Mouse (Mus musculus): ENCODE results near the gene Vsx2. TPM values are rescaled to one million over a fixed set of nuclear protein-coding genes. Genes with fewer than 3 reads are reported as not detected.

Vsx2 gene
- polyA plus RNA-seq, 1 experiment from 2014 or later: 0.05 TPM

DNA sequence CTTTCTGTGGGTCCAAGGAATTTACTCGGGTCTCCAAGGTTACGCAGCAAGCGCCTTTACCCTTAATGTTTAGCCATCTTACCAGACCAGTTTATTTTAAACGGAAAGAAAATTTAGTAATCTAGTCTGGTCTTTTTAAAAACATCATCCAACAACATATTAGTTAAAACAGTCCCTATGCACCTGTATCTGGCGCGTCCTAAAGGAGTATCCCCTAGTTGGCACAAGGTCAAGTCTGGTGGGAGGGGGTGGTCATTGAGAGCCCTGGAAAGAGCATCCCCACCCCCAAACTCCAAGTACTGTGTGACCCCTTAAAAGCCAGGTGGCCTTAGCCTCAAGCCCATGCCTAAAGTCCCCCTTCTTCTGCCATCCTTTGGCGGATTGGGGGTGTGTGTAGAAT lies 3.5 kb downstream of the Vsx2 start:
- no peak for TF ChIP-seq CTCF (IDR thresholded peaks at IDR 0.05; ENCODE audit: low read depth)
- ATAC-seq (ENCODE audit: insufficient read depth) (no peak), DNase-seq (no peak)
- WGBS: 24% methylated on average over 7 of the region's 7 CpGs
- no peak overlapping the region for H3K4me2 ChIP-seq
- no peak overlapping the region for H3K9ac ChIP-seq
- no peaks in the 10 kb centered on the region for H3K36me3 ChIP-seq (ENCODE audit: insufficient read depth)
- no peak overlapping the region for H3K4me3 ChIP-seq (ENCODE audit: low read depth, low read length)
- no peaks in the 10 kb centered on the region for H3K9me3 ChIP-seq (ENCODE audit: low read depth, low read length)
- no peak overlapping the region for H3K27ac ChIP-seq (ENCODE audit: low read depth)
- no peaks in the 10 kb centered on the region for H3K4me1 ChIP-seq (ENCODE audit: insufficient read depth)
- H3K27me3 ChIP-seq (ENCODE audit: insufficient read depth, low read length): peaks cover 65% of the 10 kb centered on the region

DNA sequence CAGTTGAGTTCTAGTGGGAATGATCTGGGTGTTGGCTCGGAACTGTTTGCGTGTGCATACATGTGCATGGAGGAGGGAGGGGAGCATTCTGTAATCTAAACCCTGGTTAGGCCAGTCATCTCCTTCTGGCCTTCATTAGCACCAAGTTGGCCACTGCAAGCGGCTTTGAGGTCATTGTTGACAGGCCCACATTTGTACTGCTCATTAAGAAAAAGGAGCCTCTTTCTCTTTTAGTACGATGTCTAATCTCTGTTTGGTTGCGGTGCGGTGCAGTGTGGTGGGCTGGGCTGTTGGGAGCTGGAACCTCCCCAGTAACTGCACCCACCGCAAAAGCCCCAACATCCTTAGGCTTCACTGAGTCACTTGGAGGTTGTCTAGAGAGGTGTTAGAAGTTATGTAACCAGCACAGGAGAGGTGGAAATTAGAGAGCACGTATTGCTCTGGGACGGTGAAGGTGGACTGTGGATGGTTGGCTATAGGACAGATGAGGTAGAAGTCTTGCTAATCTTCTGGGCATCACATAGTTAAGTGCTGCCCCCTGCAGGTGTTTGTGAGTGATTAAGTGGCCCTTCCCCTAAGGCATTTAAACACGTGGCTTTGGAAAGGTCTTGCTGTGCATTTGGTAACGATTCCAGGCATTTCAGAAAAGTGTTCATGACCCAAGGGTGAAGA lies 8.3 kb downstream of the Vsx2 start:
- Histone ChIP-seq H3K4me1 (ENCODE audit: insufficient read depth) (no peaks in the 10 kb centered on the region), H3K4me3 (ENCODE audit: low read depth, low read length) (no peak overlapping the region), H3K36me3 (ENCODE audit: insufficient read depth) (no peaks in the 10 kb centered on the region), H3K4me2 (no peak overlapping the region), H3K9me3 (ENCODE audit: low read depth, low read length) (no peaks in the 10 kb centered on the region), H3K27ac (ENCODE audit: low read depth) (no peak overlapping the region), H3K9ac (no peak overlapping the region), H3K27me3 (ENCODE audit: insufficient read depth, low read length) (peaks cover 18% of the 10 kb centered on the region)
- 69% methylated on average over 11 of the region's 11 CpGs for WGBS
- ATAC-seq (ENCODE audit: insufficient read depth): no peak
- TF ChIP-seq CTCF (IDR thresholded peaks at IDR 0.05; ENCODE audit: low read depth): 0 out of 2 replicates have a peak, but pooled peaks have one; percentile 24
- DNase-seq: no peak

DNA sequence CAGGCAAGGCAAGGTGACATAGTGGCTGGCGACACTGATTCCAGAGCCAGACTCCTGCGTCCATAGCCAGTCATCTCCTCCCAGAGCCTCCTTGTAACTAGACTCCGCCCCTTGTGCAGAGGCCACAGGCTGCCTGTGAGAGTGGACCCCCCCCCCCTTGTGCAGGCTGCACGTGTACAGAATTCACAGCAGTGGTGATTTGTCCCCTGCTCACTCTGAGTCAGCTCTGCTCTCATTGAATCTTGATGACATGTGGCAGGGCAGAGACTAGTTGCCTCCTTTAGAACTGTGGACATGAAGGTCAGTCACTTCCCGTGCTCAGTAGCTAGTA lies 8.8 kb downstream of the Vsx2 start:
- Histone ChIP-seq H3K4me3 (ENCODE audit: low read depth, low read length) (no peak overlapping the region), H3K9ac (no peak overlapping the region), H3K4me2 (no peak overlapping the region), H3K4me1 (ENCODE audit: insufficient read depth) (no peaks in the 10 kb centered on the region), H3K27me3 (ENCODE audit: insufficient read depth, low read length) (peaks cover 13% of the 10 kb centered on the region), H3K27ac (ENCODE audit: low read depth) (no peak overlapping the region), H3K36me3 (ENCODE audit: insufficient read depth) (no peaks in the 10 kb centered on the region), H3K9me3 (ENCODE audit: low read depth, low read length) (no peaks in the 10 kb centered on the region)
- DNase-seq: no peak
- 36% methylated on average over 5 of the region's 5 CpGs for WGBS
- ATAC-seq (ENCODE audit: insufficient read depth): no peak
- TF ChIP-seq CTCF (IDR thresholded peaks at IDR 0.05; ENCODE audit: low read depth): no peak

DNA sequence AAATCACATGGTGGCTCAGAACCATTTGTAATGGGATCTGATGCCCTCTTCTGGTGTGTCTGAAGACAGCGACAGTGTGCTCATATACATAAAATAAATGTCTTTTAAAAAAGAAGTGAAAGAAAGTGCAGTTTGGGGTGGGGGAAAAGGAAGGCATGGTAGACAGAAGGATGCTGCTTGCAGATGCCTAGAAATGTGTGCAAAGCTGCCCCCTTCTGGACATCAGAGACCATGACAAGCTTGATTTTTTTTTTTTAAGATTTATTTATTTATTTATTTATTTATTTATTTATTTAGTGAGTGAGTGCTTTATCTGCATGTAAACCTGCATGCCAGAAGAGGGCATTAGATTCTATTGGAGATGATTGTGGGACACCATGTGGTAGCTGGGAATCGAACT lies 11.7 kb downstream of the Vsx2 start:
- H3K27ac ChIP-seq (ENCODE audit: low read depth): no peak overlapping the region
- no peak overlapping the region for H3K4me2 ChIP-seq
- no peaks in the 10 kb centered on the region for H3K4me1 ChIP-seq (ENCODE audit: insufficient read depth)
- peak; percentile 10; the same call in 1 of the 2 replicates for TF ChIP-seq CTCF (IDR thresholded peaks at IDR 0.05; ENCODE audit: low read depth)
- 90% methylated on average over 2 of the region's 2 CpGs for WGBS
- H3K4me3 ChIP-seq (ENCODE audit: low read depth, low read length): no peak overlapping the region
- no peak overlapping the region for H3K9ac ChIP-seq
- no peaks in the 10 kb centered on the region for H3K27me3 ChIP-seq (ENCODE audit: insufficient read depth, low read length)
- no peaks in the 10 kb centered on the region for H3K36me3 ChIP-seq (ENCODE audit: insufficient read depth)
- no peak for ATAC-seq (ENCODE audit: insufficient read depth)
- DNase-seq: no peak
- no peaks in the 10 kb centered on the region for H3K9me3 ChIP-seq (ENCODE audit: low read depth, low read length)

DNA sequence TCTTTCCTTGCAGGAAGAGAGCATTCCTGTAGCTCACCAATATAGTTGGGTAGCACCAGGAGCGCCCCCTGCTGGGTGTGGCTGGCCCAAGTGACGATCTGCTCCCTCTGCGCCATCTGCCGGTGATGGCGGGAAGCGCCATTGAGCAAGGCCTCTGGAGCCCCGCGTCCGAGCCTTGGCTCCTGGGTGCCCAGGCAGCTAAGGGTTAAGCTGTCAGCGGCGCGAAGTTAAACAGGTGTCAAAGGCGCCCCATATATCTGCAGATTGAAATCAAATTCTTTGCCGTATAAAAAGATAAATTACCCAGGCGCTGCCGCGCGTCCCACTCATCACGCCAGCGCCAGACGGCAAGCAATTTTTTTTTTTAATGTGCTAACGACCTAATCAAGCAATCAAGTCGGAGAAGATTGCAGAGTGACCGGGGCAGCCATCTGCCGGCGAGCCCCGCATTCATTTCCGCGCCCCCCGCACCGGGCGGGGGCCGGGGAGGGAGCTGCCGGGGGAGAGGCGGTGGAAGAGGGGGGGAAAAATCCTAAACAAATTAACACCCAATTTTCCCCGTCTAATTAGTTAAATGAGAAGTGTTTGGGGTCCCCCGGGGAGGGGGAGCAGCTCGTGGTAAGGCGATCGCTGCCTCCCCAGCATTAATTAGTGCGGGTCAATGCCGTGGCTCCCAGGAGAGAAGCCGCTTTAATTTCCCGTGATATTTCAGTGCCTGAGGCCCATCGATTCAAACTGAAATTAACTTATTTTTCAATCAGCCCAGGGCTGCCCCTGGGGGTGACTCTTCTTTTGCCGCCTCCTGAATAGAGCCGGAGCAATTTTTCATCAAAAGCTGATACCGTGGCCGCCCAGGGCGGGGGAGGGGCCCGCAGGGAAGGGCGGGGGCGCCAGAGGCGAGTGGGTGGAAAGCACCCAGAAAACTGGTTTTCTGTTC lies 20.5 kb downstream of the Vsx2 start:
- no peaks in the 10 kb centered on the region for H3K27me3 ChIP-seq (ENCODE audit: insufficient read depth, low read length)
- peak overlapping the region; percentile 64 for H3K9ac ChIP-seq
- ATAC-seq (ENCODE audit: insufficient read depth) (peak; percentile 61), DNase-seq (peak; percentile 97)
- under 1% methylated on average over 54 of the region's 54 CpGs for WGBS
- H3K27ac ChIP-seq (ENCODE audit: low read depth): no peak overlapping the region
- TF ChIP-seq CTCF (IDR thresholded peaks at IDR 0.05; ENCODE audit: low read depth): peak; percentile 100
- H3K4me1 ChIP-seq (ENCODE audit: insufficient read depth): no peaks in the 10 kb centered on the region
- peak overlapping the region; percentile 100 for H3K4me2 ChIP-seq
- H3K36me3 ChIP-seq (ENCODE audit: insufficient read depth): no peaks in the 10 kb centered on the region
- H3K4me3 ChIP-seq (ENCODE audit: low read depth, low read length): peak overlapping the region; percentile 55
- H3K9me3 ChIP-seq (ENCODE audit: low read depth, low read length): no peaks in the 10 kb centered on the region

DNA sequence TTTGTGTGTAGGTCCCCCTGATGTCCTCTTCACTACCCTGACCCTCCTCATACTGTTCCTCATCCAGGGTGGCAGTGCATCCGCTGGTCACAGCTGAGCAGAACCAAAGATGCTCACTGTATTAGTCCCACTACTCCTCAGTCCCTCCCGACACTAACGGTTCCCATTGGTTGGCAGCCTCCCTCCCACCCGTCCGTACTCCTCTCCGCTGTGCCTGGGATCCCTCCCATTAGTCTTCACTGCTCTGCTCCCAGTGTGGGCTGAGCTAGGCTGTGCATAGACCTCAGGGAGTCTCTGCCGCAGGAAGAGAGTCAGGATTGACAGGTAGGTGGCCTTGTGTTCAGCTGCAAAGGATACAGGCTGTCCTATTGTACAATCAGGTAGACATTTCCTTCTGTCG lies 28.8 kb downstream of the Vsx2 start:
- no peak for DNase-seq
- no peaks in the 10 kb centered on the region for H3K9me3 ChIP-seq (ENCODE audit: low read depth, low read length)
- no peak overlapping the region for H3K27ac ChIP-seq (ENCODE audit: low read depth)
- no peak for ATAC-seq (ENCODE audit: insufficient read depth)
- no peaks in the 10 kb centered on the region for H3K4me1 ChIP-seq (ENCODE audit: insufficient read depth)
- WGBS: 11% methylated on average over 8 of the region's 8 CpGs
- H3K4me3 ChIP-seq (ENCODE audit: low read depth, low read length): no peak overlapping the region
- no peaks in the 10 kb centered on the region for H3K27me3 ChIP-seq (ENCODE audit: insufficient read depth, low read length)
- H3K9ac ChIP-seq: no peak overlapping the region
- H3K4me2 ChIP-seq: no peak overlapping the region
- no peak for TF ChIP-seq CTCF (IDR thresholded peaks at IDR 0.05; ENCODE audit: low read depth)
- no peaks in the 10 kb centered on the region; the same call in 1 of the 2 replicates for H3K36me3 ChIP-seq (ENCODE audit: insufficient read depth)

DNA sequence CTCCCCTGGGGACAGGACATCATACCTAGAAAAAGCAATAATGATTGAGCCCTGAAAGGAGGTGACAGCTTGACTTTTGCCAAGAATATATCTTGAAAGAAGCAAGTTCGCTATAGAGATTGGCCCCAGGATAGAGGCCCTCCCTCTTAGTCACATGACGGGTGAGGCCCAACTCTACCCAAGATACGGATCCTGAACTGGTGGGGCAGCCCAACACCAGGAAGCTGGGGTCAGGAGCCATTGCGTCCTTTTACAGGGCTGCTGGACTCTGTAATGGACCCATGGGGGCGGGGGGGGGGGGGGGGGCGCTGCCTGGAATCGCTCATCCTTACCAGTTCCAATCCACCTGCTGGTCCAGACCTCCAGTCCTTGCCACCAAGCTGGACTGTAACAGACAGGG lies 34.4 kb downstream of the Vsx2 start:
- no peaks in the 10 kb centered on the region for H3K9me3 ChIP-seq (ENCODE audit: low read depth, low read length)
- no peak overlapping the region for H3K4me2 ChIP-seq
- TF ChIP-seq CTCF (IDR thresholded peaks at IDR 0.05; ENCODE audit: low read depth): no peak
- H3K27me3 ChIP-seq (ENCODE audit: insufficient read depth, low read length): no peaks in the 10 kb centered on the region
- ATAC-seq (ENCODE audit: insufficient read depth): no peak
- no peak overlapping the region for H3K4me3 ChIP-seq (ENCODE audit: low read depth, low read length)
- DNase-seq: no peak
- WGBS: 92% methylated on average over 6 of the region's 7 CpGs
- H3K27ac ChIP-seq (ENCODE audit: low read depth): no peak overlapping the region
- H3K36me3 ChIP-seq (ENCODE audit: insufficient read depth): peaks cover 14% of the 10 kb centered on the region; the same call in 1 of the 2 replicates
- H3K4me1 ChIP-seq (ENCODE audit: insufficient read depth): no peaks in the 10 kb centered on the region
- no peak overlapping the region for H3K9ac ChIP-seq
